Comparison of ENCODE assay signal across 26 mouse cellular contexts in genomic region chr16:20781101-20781630, GRCm38 (mm10). TPM values are rescaled to one million over a fixed set of nuclear protein-coding genes. Genes with fewer than 3 reads are reported as not detected.
"Had no signal": no experiment of that assay in that cellular context is flagged by ENCODE, and none has a peak within 500 bp of the region (broad histone marks: within the 10 kb centered on the region; RNA-seq: fewer than 3 reads in every experiment).

No protein-coding gene starts in this region.

- H3K27ac ChIP-seq: gastrocnemius, adult 2 months; heart, adult 2 months; heart, embryonic 13.5 days; heart, embryonic 15.5 days; hindbrain, embryonic 10.5 days; hindbrain, embryonic 12.5 days; hindbrain, embryonic 14.5 days; intestine, embryonic 15.5 days; kidney, postnatal 0 days; layer of hippocampus, adult 2 months; left cerebral cortex, adult 2 months; limb, embryonic 10.5 days; limb, embryonic 12.5 days; liver, embryonic 13.5 days; liver, embryonic 15.5 days had no signal

- H3K4me2 ChIP-seq: heart, embryonic 11.5 days; heart, embryonic 13.5 days; heart, embryonic 15.5 days; hindbrain, embryonic 12.5 days; hindbrain, embryonic 14.5 days; intestine, embryonic 15.5 days; limb, embryonic 12.5 days; liver, embryonic 11.5 days; liver, embryonic 13.5 days; liver, embryonic 15.5 days had no signal

- H3K36me3 ChIP-seq: heart, embryonic 13.5 days; heart, embryonic 15.5 days; hindbrain, embryonic 10.5 days; hindbrain, embryonic 12.5 days; intestine, embryonic 15.5 days; limb, embryonic 10.5 days; limb, embryonic 12.5 days; liver, embryonic 13.5 days; liver, embryonic 15.5 days had no signal

- H3K9me3 ChIP-seq: heart, embryonic 13.5 days; heart, embryonic 15.5 days; hindbrain, embryonic 10.5 days; hindbrain, embryonic 12.5 days; intestine, embryonic 15.5 days; limb, embryonic 10.5 days; limb, embryonic 12.5 days; liver, embryonic 13.5 days; liver, embryonic 15.5 days had no signal

- DNase-seq: gastrocnemius, adult 2 months; gastrocnemius, postnatal 10 days; gastrocnemius, postnatal 25 days; heart, adult 2 months; heart, postnatal 4 days; liver; liver, embryonic 13.5 days; liver, postnatal 0 days had no signal

- ATAC-seq: forebrain, embryonic 16.5 days; hindbrain, embryonic 16.5 days; inflammation-experienced regulatory T-cells, adult 6 months; intestine, embryonic 15.5 days; intestine, postnatal 0 days; liver, postnatal 0 days had no signal

- H3K9ac ChIP-seq: heart, embryonic 13.5 days; heart, embryonic 15.5 days; hindbrain, embryonic 12.5 days; hindbrain, embryonic 14.5 days; intestine, embryonic 15.5 days; limb, embryonic 12.5 days; liver, embryonic 13.5 days; liver, embryonic 15.5 days; liver, postnatal 0 days had no signal

- H3K4me1 ChIP-seq: heart, embryonic 13.5 days; heart, embryonic 15.5 days; hindbrain, embryonic 10.5 days; hindbrain, embryonic 12.5 days; intestine, embryonic 15.5 days; limb, embryonic 10.5 days; limb, embryonic 12.5 days; liver, embryonic 13.5 days; liver, embryonic 15.5 days had no signal

- H3K4me3 ChIP-seq: gastrocnemius, adult 2 months; heart, adult 2 months; heart, embryonic 13.5 days; heart, embryonic 15.5 days; hindbrain, embryonic 10.5 days; hindbrain, embryonic 12.5 days; intestine, embryonic 15.5 days; layer of hippocampus, adult 2 months; left cerebral cortex, adult 2 months; limb, embryonic 10.5 days; limb, embryonic 12.5 days; liver, embryonic 13.5 days; liver, embryonic 15.5 days had no signal

- H3K27me3 ChIP-seq: heart, embryonic 15.5 days; hindbrain, embryonic 12.5 days; intestine, embryonic 15.5 days; limb, embryonic 12.5 days; liver, embryonic 13.5 days; liver, embryonic 15.5 days had no signal

RNA-seq across cellular contexts. Expression of gene Thpo, which starts 46.9 kb away (rescaled TPM):
- polyA plus RNA-seq: inflammation-experienced regulatory T-cells, adult 6 months had no signal

RNA-seq across cellular contexts. Expression of gene Chrd, which starts 48.2 kb away (rescaled TPM):
- polyA plus RNA-seq: inflammation-experienced regulatory T-cells, adult 6 months had no signal
